Mouse (Mus musculus) heart, adult 2 months (tissue): ENCODE measurements around the gene Car11. TPM values are rescaled to one million over a fixed set of nuclear protein-coding genes. Genes with fewer than 3 reads are reported as not detected.
A peak's percentile ranks its signal among the peaks of the same experiment; 100 is the strongest.

Experiments used
- DNase-seq, 2 experiments: peaks; one replicate each; pipeline ENCODE4 v3.0.0; 2021
- H3K27ac ChIP-seq: fragments of 200-600 bp; 2 replicates; pipeline ENCODE4 v1.8.1; 2022
- H3K27me3 ChIP-seq: fragments of 200-500 bp; 2 replicates; pipeline ENCODE4 v1.6.1; 2012; ENCODE audit warnings: mild to moderate bottlenecking, low read length, inconsistent platforms, mixed read lengths; ENCODE audit not compliant: control insufficient read depth, insufficient read depth
- H3K36me3 ChIP-seq: fragments of 200-500 bp; 2 replicates; pipeline ENCODE4 v1.6.1; 2012; ENCODE audit warnings: low read length, inconsistent platforms; ENCODE audit not compliant: control insufficient read depth, insufficient read depth
- H3K4me1 ChIP-seq: fragments of 200-500 bp; 2 replicates; pipeline ENCODE4 v1.6.1; 2011; ENCODE audit warnings: low read length; ENCODE audit not compliant: control insufficient read depth, insufficient read depth
- H3K4me3 ChIP-seq: fragments of 200-600 bp; 2 replicates; pipeline ENCODE4 v1.8.1; 2022
- H3K79me2 ChIP-seq: fragments of 200-500 bp; replicated peaks from 2 replicates; pipeline ENCODE4 v1.6.1; 2012; ENCODE audit warnings: mild to moderate bottlenecking, inconsistent platforms, low read length, moderate library complexity, mixed read lengths; ENCODE audit not compliant: control insufficient read depth, insufficient read depth
- H3K9ac ChIP-seq: fragments of 200-500 bp; 2 replicates; pipeline ENCODE4 v1.6.1; 2012; ENCODE audit warnings: low read depth, mild to moderate bottlenecking, control low read depth, inconsistent platforms, low read length, mixed read lengths
- CTCF ChIP-seq: fragments of 200-600 bp; IDR thresholded peaks from 2 replicates; pipeline ENCODE4 v1.8.1; 2022; ENCODE audit warnings: antibody characterized with exemption, mild to moderate bottlenecking, moderate library complexity
- EP300 ChIP-seq: fragments of 200-500 bp; IDR thresholded peaks from 2 replicates; pipeline ENCODE4 v1.6.1; 2011; ENCODE audit warnings: low read depth, low read length, control low read depth; ENCODE audit not compliant: insufficient read depth
- POLR2A ChIP-seq: fragments of 200-500 bp; IDR thresholded peaks from 2 replicates; pipeline ENCODE4 v1.6.1; 2011; ENCODE audit warnings: mild to moderate bottlenecking, low read depth, low read length, control low read depth; ENCODE audit not compliant: insufficient read depth
- WGBS: fragments of 180-500 bp; shearing (Covaris S2); methylation state at CpG from one replicate; pipeline ENCODE4 v1.1.7; 2018; 5-methylcytosine and 5-hydroxymethylcytosine counted together
- intact Hi-C: fragments of 180-260 bp; cut with DNase I; formaldehyde crosslinking; loops from one replicate; pipeline ENCODE4 v1.15.1; 2025
- polyA plus RNA-seq: library from polyadenylated mRNA; depleted of rRNA; stranded (reverse); fragments of >200 nt; gene quantifications from 2 replicates; pipeline ENCODE4 v1.2.3, GENCODE M21; 2012
- total RNA-seq, 2 experiments: library from RNA; stranded (reverse); gene quantifications; 2 replicates each; pipeline ENCODE4 v1.2.3; 2021

Car11 gene
- total and polyA plus RNA-seq, 3 experiments, result 5.2 to 10.6 (median 6.8) TPM

GRCm38 (mm10) chr7:45706721-45707241 lies 7.1 kb downstream of the Car11 start:
- Histone ChIP-seq H3K79me2 (no peaks in the 10 kb centered on the region), H3K9ac (peak overlapping the region; percentile 97), H3K27ac (peak overlapping the region; percentile 99), H3K27me3 (no peaks in the 10 kb centered on the region), H3K4me3 (peak overlapping the region; percentile 91), H3K36me3 (peaks cover 23% of the 10 kb centered on the region), H3K4me1 (peaks cover 18% of the 10 kb centered on the region)
- intact Hi-C loops, result no loop called here
- TF ChIP-seq EP300, result no peak
- peak; percentile 25; the same call in 1 of the 2 replicates for TF ChIP-seq CTCF
- peak; percentile 71 for TF ChIP-seq POLR2A
- 3% methylated on average over 37 of the region's 45 CpGs for WGBS
- peak; percentile 91 to 92 for DNase-seq

GRCm38 (mm10) chr7:45707375-45707967 lies 7.8 kb downstream of the Car11 start:
- H3K27me3 ChIP-seq, result no peaks in the 10 kb centered on the region
- TF ChIP-seq EP300, result peak; percentile 100
- peak; percentile 87 for TF ChIP-seq POLR2A
- no peak for TF ChIP-seq CTCF
- peaks cover 23% of the 10 kb centered on the region for H3K36me3 ChIP-seq
- no peaks in the 10 kb centered on the region for H3K79me2 ChIP-seq
- peak; percentile 97 to 99 for DNase-seq
- WGBS, result under 1% methylated on average over 27 of the region's 27 CpGs
- intact Hi-C loops, result no loop called here
- peak overlapping the region; percentile 91 for H3K4me3 ChIP-seq
- peaks cover 18% of the 10 kb centered on the region for H3K4me1 ChIP-seq
- H3K9ac ChIP-seq, result peak overlapping the region; percentile 80
- peak overlapping the region; percentile 99 for H3K27ac ChIP-seq

- intact Hi-C loops, result no loop called here
- peak overlapping the region; percentile 64 for H3K9ac ChIP-seq
- no peaks in the 10 kb centered on the region for H3K79me2 ChIP-seq
- peak in 1 of 2 experiments; percentile 61 for DNase-seq
- H3K36me3 ChIP-seq, result peaks cover 26% of the 10 kb centered on the region
- TF ChIP-seq EP300 (peak; percentile 4), CTCF (no peak), POLR2A (peak; percentile 47; the same call in 1 of the 2 replicates)
- H3K4me3 ChIP-seq, result peak overlapping the region; percentile 43
- 32% methylated on average over 13 of the region's 13 CpGs for WGBS
- peaks cover 18% of the 10 kb centered on the region for H3K4me1 ChIP-seq
- peak overlapping the region; percentile 99 for H3K27ac ChIP-seq
- H3K27me3 ChIP-seq, result no peaks in the 10 kb centered on the region
These were observed 8.6 kb downstream of the Car11 start for GRCm38 (mm10) chr7:45708221-45708761.

- WGBS, result 33% methylated on average over 6 of the region's 6 CpGs
- no peaks in the 10 kb centered on the region for H3K27me3 ChIP-seq
- H3K4me1 ChIP-seq, result peaks cover 15% of the 10 kb centered on the region
- TF ChIP-seq POLR2A (no peak; the same call in none of the 2 replicates), EP300 (peak; percentile 36; the same call in 1 of the 2 replicates)
- H3K79me2 ChIP-seq, result no peaks in the 10 kb centered on the region
- peak overlapping the region; percentile 99 for H3K27ac ChIP-seq
- intact Hi-C loops, result no loop called here
- no peak overlapping the region; the same call in 1 of the 2 replicates for H3K4me3 ChIP-seq
- peak overlapping the region; percentile 64; the same call in 1 of the 2 replicates for H3K9ac ChIP-seq
- peaks cover 26% of the 10 kb centered on the region for H3K36me3 ChIP-seq
- DNase-seq, result no peak
These were observed 9.4 kb downstream of the Car11 start for GRCm38 (mm10) chr7:45709036-45709435.

- Histone ChIP-seq H3K27ac (peak overlapping the region; percentile 2; the same call in 1 of the 2 replicates), H3K36me3 (peaks cover 26% of the 10 kb centered on the region), H3K79me2 (no peaks in the 10 kb centered on the region), H3K4me3 (no peak overlapping the region), H3K9ac (0 out of 2 replicates have a peak overlapping the region, but pooled peaks have one; percentile 9), H3K4me1 (peaks cover 14% of the 10 kb centered on the region), H3K27me3 (no peaks in the 10 kb centered on the region)
- no peak for DNase-seq
- intact Hi-C loops, result loop anchor here (10.0 kb wide), 1 partner anchor 965 kb away; the partner anchor contains the start of gene Vrk3
- 70% methylated on average over 14 of the region's 14 CpGs for WGBS
- TF ChIP-seq CTCF (no peak), POLR2A (no peak; the same call in 1 of the 2 replicates), EP300 (no peak)
These were observed 10.2 kb downstream of the Car11 start for GRCm38 (mm10) chr7:45709677-45710355.
